Mouse (Mus musculus) C2C12 (cell line): ENCODE measurements around the gene Olfr191. TPM values are rescaled to one million over a fixed set of nuclear protein-coding genes. Genes with fewer than 3 reads are reported as not detected.
"Not testable (repeated sequence)": the region's sequence is repeated elsewhere in the genome, so short reads cannot be mapped to it uniquely, and the experiment has no call there.

Experiments
- H3K27me3 ChIP-seq: one replicate; pipeline ENCODE4 v1.6.1; 2011; ENCODE audit not compliant: control insufficient read depth, insufficient read depth, insufficient read length
- H3K36me3 ChIP-seq: one replicate; pipeline ENCODE4 v1.6.1; 2011; ENCODE audit not compliant: control insufficient read depth, insufficient read depth
- H3K4me3 ChIP-seq: one replicate; pipeline ENCODE4 v1.5.1; 2011; ENCODE audit warnings: mild to moderate bottlenecking, control low read depth; ENCODE audit not compliant: poor library complexity, insufficient read depth, severe bottlenecking
- H3K79me2 ChIP-seq: one replicate; pipeline ENCODE4 v1.6.1; 2011; ENCODE audit not compliant: control insufficient read depth, insufficient read depth
- H3K79me3 ChIP-seq: one replicate; pipeline ENCODE4 v1.6.1; 2011; ENCODE audit warnings: low read depth, control low read depth
- H3ac ChIP-seq: one replicate; pipeline ENCODE3; 2011; ENCODE audit warnings: low read depth; ENCODE audit not compliant: control insufficient read depth, insufficient read length
- CEBPB ChIP-seq: IDR thresholded peaks from one replicate; pipeline ENCODE4 v1.6.1; 2011; ENCODE audit warnings: low read depth, mild to moderate bottlenecking, control low read depth, moderate library complexity
- CTCF ChIP-seq: IDR thresholded peaks from one replicate; pipeline ENCODE4 v1.5.1; 2011; ENCODE audit not compliant: control insufficient read depth, insufficient read depth, insufficient read length
- FOSL1 ChIP-seq: IDR thresholded peaks from one replicate; pipeline ENCODE4 v1.8.0; 2011; ENCODE audit warnings: mild to moderate bottlenecking, low read length; ENCODE audit not compliant: poor library complexity, insufficient read depth, severe bottlenecking
- MAX ChIP-seq: IDR thresholded peaks from one replicate; pipeline ENCODE4 v1.6.1; 2011; ENCODE audit warnings: mild to moderate bottlenecking, control low read depth
- MYOD1 ChIP-seq: IDR thresholded peaks from one replicate; pipeline ENCODE4 v1.6.1; 2011; ENCODE audit warnings: low read depth; ENCODE audit not compliant: control insufficient read depth, insufficient read length
- MYOG ChIP-seq: IDR thresholded peaks from one replicate; pipeline ENCODE4 v1.6.1; 2011; ENCODE audit not compliant: control insufficient read depth, insufficient read length; ENCODE audit errors: extremely low read depth
- USF1 ChIP-seq: IDR thresholded peaks from one replicate; pipeline ENCODE4 v1.6.1; 2011; ENCODE audit warnings: low read depth, mild to moderate bottlenecking, control low read depth, moderate library complexity
- polyA plus RNA-seq: library from polyadenylated mRNA; unstranded; fragments of >200 nt; fragmentation: generic; extraction: Trizol; gene quantifications from one replicate; pipeline ENCODE4 v1.2.1, GENCODE M21; 2012; ENCODE audit warnings: missing spikeins

Olfr191 gene
- polyA plus RNA-seq, 1 experiment = not detected

DNA sequence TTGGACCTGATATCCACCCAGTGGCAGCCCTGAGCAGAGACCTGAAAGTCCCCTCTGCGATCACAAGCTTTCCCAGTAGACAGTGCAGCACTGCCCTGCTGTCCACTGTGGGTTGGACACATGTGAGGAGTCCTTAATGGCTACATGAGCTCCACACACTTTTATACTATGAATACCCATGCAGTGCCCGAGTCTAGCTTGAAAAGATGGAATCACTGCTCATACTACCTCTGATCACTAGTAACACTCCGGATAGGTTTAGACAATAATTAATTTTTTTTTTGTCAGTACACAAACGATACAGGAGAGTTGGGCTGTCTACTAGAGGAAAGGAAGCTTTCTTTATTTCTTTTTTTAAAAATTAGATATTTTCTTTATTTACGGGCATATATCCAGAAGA is 11.7 kb downstream of the Olfr191 start, which contains the start of gene Olfr190:
TSS of gene Olfr190 (minus strand) at position 101 of the 400 bp plus-strand sequence.
- Histone ChIP-seq H3K27me3 (no peaks in the 10 kb centered on the region), H3K36me3 (no peaks in the 10 kb centered on the region), H3K79me2 (no peaks in the 10 kb centered on the region), H3K79me3 (no peaks in the 10 kb centered on the region), H3ac (no peak within 1 kb of the TSS), H3K4me3 (no peak within 1 kb of the TSS)
- no peak for TF ChIP-seq USF1

DNA sequence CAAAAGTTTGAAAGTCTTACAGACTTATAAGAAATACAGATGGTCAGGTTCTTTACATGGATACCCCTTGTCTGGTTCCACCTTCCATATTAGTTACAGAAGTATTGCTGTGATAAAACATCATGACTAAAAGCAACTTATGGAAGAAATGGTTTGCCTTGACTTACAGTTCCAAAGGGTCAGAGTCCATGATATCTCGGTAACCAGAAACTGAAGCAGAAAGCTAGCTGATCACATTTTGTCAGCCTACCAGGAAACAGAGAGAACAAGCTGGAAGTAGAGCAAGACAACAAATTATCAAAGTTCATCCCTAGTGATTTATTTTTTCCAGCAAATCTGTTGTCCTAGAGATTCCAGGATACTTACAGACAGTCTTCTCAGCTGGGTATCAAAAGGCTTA is 16.1 kb downstream of the Olfr191 start:
- H3K4me3 ChIP-seq = no peak overlapping the region
- no peak for TF ChIP-seq MYOG
- TF ChIP-seq MYOD1 = no peak
- no peak for TF ChIP-seq USF1
- TF ChIP-seq FOSL1 = no peak
- no peak for TF ChIP-seq CEBPB
- no peak for TF ChIP-seq CTCF
- TF ChIP-seq MAX = no peak
- no peaks in the 10 kb centered on the region for H3K79me3 ChIP-seq
- H3K79me2 ChIP-seq = no peaks in the 10 kb centered on the region
- no peaks in the 10 kb centered on the region for H3K27me3 ChIP-seq
- no peaks in the 10 kb centered on the region for H3K36me3 ChIP-seq
- no peak overlapping the region for H3ac ChIP-seq

DNA sequence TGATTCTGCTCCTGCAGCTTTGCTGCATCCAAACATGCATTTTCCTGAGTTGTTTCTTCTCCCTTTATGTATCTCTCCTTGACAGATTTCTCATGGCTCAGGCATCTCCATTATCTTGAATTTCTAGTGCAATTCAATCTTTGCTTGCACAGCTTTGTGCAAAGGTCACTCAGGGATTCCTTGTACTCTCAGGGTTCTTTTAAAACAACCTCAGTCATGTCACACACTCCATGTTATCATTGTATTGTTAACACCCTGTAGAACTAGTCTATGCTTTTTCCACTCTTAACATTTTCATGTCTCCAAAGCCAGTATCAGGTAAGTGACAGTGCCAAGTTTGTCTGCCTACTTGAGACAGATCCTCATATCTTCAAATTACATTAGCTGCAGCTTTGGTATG is 17.9 kb downstream of the Olfr191 start:
- no peaks in the 10 kb centered on the region for H3K27me3 ChIP-seq
- H3K36me3 ChIP-seq = no peaks in the 10 kb centered on the region
- H3K79me3 ChIP-seq = no peaks in the 10 kb centered on the region
- no peaks in the 10 kb centered on the region for H3K79me2 ChIP-seq
- H3ac ChIP-seq = no peak overlapping the region
- no peak overlapping the region for H3K4me3 ChIP-seq
- TF ChIP-seq CEBPB = no peak
- TF ChIP-seq USF1 = no peak
- TF ChIP-seq MYOD1 = no peak
- TF ChIP-seq MYOG = no peak
- no peak for TF ChIP-seq MAX
- TF ChIP-seq CTCF = no peak
- no peak for TF ChIP-seq FOSL1

DNA sequence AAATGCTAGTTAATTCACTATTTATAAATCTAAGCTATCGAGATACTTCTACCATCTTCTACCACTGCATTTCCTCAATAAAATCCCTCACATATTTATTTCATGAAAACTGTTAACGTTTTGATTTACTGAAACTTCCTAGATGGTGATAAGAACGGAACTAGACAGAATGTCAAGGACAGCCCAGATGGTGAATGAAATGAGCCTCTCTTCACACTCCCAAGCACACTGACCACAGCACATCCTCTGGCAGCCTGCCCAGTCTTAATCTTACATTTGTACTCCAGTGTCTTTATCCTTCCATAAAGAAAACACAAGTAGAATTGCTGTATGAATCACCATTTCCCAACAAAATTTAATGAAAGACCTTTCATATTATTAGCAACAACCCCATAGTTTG is 27.2 kb downstream of the Olfr191 start:
- not testable (repeated sequence) for H3ac ChIP-seq, H3K79me3 ChIP-seq, H3K79me2 ChIP-seq, H3K4me3 ChIP-seq, H3K27me3 ChIP-seq, H3K36me3 ChIP-seq

DNA sequence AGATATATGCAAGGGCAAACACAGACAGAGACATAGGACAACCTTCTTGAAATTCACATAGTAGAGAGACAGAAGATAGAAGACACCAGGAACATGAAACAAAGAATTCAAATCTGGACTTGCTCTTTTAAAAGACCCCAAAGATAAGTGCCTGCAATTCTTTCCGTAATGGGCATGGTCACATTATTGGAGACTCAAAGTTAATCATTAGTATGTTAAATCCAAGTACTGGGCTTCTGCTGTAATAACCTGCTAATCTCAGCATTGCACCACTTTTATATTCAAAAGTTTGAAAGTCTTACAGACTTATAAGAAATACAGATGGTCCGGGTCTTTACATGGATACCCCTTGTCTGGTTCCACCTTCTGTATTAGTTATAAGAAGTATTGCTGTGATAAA is 40.3 kb downstream of the Olfr191 start:
- H3ac ChIP-seq, H3K79me3 ChIP-seq, H3K79me2 ChIP-seq, H3K4me3 ChIP-seq, H3K36me3 ChIP-seq, H3K27me3 ChIP-seq: not testable (repeated sequence)

DNA sequence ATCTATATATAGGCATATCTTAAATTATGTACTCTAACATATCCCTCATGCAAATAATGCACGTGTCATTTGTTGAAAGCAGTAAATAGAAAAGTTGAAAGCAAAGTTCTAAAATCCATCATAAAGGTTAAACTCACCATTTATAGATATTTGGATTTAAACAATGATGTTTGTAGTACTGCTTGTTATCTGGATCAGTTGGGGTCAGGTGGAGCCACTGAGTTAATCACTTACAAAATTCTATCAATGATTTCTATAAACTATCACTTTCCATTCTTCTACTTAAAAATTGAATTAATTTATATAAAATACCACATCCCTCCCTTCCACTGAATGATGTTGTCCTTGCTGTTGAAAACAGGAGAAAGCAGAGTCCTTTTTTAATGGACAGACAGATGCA is 40.8 kb downstream of the Olfr191 start:
- Histone ChIP-seq H3ac (no peak overlapping the region), H3K79me2 (no peaks in the 10 kb centered on the region), H3K36me3 (no peaks in the 10 kb centered on the region), H3K4me3 (no peak overlapping the region), H3K79me3 (no peaks in the 10 kb centered on the region), H3K27me3 (no peaks in the 10 kb centered on the region)
- TF ChIP-seq MYOG (no peak), CTCF (no peak), MAX (no peak), CEBPB (no peak), MYOD1 (no peak)

DNA sequence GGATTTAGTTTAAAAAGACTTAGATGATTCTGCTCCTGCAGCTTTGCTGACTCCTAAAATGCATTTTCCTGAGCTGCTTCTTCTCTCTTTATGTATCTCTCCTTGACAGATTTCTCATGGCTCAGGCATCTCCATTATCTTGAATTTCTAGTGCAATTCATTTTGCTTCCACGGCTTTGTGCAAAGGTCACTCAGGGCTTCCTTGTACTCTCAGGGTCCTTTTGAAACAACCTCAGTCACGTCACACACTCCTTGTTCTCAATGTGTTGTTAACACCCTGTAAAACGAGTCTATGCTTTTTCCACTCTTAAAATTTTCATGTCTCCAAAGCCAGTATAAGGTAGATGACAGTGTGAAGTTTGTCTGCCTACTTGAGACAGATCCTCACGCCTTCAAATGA is 42.0 kb downstream of the Olfr191 start:
- Histone ChIP-seq H3K27me3 (no peaks in the 10 kb centered on the region), H3K79me2 (no peaks in the 10 kb centered on the region), H3K36me3 (no peaks in the 10 kb centered on the region), H3ac (no peak overlapping the region), H3K79me3 (no peaks in the 10 kb centered on the region), H3K4me3 (no peak overlapping the region)
- TF ChIP-seq FOSL1 = no peak
